Mouse (Mus musculus) monocyte, adult 5-6 weeks (primary cell): Measurements from ENCODE around the gene Gm14190. TPM values are rescaled to one million over a fixed set of nuclear protein-coding genes. Genes with fewer than 3 reads are reported as not detected.
"Not testable (repeated sequence)": the region's sequence is repeated elsewhere in the genome, so short reads cannot be mapped to it uniquely, and the experiment has no call there.

ENCODE experiments used
- ATAC-seq: fragments of 153-309, 156-312 bp; replicated peaks from 2 replicates; pipeline ENCODE4 v1.8.0; 2017; ENCODE audit warnings: mild to moderate bottlenecking; ENCODE audit not compliant: low TSS enrichment, insufficient number of reproducible peaks, severe bottlenecking, poor library complexity, low FRiP score
- total RNA-seq: library from RNA; stranded (forward); fragments of 200-1000, 200-491, 200-594 nt; gene quantifications from 3 replicates; pipeline ENCODE4 v1.2.3, GENCODE M21; 2017

Gene Gm14190
- not detected in 3 replicates for total RNA-seq

DNA sequence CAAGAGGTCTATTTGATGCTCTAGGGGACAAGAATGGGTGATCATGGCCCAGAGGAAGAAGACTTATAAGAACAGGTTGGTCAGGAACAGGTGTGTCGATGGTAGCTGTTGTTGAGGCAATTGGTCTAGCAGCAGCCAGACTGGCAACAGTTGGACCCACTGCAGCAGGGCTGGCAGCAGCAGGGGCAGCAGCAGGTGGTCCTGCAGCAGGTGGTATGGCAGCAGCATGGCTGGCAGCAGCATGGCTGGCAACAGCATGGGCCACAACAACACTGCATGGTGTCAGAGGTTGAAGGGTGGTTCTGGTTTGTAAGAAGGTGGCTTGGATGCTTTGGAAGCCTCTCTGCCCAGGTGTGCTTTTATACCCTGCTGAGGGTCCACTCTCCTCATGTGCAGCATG lies at the start of gene Gm14190:
Gene Gm14190, minus strand, starts transcription at position 278 of the 400 bp plus-strand sequence.
- ATAC-seq = no peak

DNA sequence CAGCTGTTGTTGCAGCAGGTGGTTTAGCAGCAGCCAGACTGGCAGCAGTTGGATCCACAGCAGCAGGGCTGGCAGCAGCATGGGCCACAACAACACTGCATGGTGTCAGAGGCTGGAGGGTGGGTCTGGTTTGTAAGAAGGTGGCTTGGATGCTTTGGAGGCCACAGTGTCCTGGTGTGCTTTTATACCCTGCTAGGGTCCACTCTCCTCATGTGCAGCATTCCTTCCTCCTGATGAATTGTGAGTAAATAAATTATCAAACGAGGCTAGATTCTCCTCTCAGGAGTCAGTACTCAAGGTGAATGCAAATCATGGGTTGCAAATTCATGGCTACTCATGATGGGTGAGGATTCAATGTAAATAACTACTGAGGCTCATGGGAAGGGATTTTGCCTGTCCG lies 43.6 kb upstream of the Gm14190 start, which contains the start of gene Gm14180:
Gene Gm14180, minus strand, starts transcription at position 101 of the 400 bp plus-strand sequence.
- ATAC-seq = no peak

DNA sequence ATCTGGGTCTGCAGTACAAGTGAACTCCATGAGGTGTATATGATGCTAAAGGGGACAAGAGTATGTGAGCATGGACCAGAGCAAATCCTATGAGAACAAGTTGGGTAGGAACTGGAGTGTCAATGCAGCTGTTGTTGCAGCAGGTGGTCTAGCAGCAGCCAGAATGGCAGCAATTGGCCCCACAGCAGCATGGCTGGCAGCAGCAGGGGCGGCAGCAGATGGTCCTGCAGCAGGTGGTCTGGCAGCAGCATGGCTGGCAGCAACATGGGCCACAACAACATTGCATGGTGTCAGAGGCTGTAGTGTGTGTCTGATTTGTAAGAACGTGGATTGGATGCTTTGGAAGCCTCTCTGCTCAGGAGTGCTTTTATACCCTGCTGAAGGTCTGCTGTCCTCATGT lies 33.5 kb upstream of the Gm14190 start:
- ATAC-seq = no peak

DNA sequence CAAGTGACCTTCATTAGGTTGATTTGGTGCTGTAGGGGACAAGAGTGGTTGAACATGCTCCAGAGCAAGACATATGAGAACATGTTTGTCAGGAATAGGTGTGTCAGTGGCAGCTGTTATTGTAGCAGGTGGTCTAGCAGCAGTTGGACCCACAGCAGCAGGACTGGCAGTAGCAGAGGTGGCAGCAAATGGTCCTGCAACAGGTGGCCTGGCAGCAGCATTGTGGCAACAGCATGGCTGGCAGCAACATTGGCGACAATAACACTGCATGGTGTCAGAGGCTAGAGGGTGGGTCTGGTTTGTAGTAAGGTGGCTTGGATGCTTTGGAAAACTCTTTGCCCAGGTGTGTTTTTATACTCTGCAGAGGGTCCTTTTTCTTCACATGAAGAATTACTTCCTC lies 28.2 kb upstream of the Gm14190 start:
- ATAC-seq = no peak

DNA sequence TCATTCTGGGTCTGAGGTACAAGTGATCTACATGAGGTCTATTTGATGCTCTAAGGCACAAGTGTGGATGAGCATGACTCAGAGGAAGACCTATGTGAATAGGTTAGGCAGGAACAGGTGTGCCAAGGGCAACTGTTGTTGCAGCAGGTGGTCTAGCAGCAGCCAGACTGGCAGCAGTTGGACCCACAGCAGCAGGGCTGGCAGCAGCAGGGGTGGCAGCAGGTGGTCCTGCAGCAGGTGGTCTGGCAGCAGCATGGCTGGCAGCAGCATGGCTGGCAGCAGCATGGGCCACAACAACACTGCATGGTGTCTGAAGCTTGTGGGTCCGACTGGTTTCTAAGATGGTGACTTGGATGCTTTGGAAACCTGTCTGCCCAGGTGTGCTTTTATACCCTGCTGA lies 5.3 kb downstream of the Gm14190 start:
- ATAC-seq = not testable (repeated sequence)

DNA sequence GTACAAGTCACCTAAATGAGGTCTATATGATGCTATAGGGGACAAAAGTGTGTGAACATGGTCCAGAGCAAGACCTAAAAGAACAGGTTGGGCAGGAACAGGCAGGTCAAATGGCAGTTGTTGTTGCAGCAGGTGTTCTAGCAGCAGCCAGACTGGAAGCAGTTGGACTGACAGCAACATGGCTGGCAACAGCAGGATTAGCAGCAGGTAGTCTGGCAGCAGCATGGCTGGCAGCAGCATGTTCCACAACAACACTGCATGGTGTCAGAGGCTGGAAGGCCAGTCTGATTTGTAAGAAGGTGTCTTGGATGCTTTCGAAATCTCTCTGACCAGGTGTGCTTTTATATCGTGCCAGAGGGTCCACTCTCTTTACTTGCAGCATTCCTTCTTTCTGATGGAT lies 7.1 kb downstream of the Gm14190 start:
- no peak for ATAC-seq

DNA sequence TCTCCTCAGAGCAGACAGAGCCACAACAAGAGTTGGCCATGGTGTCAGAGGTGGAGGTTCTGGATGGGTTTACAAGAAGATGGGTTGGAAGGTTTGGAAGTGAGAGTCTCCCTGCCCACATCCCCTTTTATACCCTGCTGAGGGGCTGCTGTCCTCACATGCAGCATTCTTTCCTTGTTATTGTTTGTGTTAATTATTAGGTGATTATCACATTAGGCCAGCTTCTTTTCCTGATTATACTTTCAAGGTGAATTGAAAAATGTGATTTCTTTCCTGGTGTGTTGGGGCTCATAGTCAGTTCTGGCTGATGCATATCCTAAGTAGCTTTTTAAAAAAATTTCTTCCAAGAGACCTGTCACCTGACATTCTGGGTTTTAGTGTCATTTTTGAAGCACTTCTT lies 24.7 kb downstream of the Gm14190 start, which contains the start of gene Krtap4-6:
Gene Krtap4-6, minus strand, starts transcription at position 101 of the 400 bp plus-strand sequence.
- no peak for ATAC-seq

DNA sequence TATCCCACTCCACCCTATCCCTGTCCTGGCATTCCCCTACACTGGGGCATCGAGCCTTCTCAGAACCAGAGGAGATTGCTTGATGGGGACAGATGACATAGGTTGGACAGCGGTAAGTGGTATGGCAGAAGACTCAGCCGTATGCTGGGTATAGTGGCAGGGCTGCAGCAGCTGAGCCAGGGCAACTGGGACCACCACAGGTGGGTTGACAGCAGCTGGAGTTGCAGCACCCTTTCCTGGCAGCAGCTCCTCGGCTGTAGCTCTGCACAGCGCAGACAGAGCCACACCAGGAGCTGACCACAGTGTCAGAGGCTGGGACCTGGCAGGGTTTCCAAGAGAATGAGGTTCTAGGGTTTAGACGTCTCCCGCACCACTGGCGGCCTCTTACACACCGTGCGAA lies 27.7 kb downstream of the Gm14190 start:
- ATAC-seq = no peak

DNA sequence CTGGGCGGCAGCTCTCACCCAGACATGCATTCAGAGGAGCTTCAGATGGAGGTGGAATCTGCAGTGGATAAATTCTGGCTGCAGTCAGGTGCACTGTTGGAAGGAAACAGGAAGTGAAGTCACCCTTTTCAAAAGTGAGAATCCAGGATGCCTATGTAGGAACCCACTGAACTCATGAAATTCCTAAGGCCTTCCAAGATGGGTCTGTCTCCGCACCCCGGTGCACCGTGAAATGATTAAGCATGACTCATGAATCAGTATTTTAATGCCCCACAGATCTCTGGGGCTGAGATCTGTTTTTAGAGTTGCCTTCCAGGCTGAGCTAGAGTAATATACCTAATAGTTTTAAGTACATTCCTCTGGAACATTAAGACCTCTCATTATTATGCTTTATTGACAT lies 31.3 kb downstream of the Gm14190 start:
- ATAC-seq = no peak

DNA sequence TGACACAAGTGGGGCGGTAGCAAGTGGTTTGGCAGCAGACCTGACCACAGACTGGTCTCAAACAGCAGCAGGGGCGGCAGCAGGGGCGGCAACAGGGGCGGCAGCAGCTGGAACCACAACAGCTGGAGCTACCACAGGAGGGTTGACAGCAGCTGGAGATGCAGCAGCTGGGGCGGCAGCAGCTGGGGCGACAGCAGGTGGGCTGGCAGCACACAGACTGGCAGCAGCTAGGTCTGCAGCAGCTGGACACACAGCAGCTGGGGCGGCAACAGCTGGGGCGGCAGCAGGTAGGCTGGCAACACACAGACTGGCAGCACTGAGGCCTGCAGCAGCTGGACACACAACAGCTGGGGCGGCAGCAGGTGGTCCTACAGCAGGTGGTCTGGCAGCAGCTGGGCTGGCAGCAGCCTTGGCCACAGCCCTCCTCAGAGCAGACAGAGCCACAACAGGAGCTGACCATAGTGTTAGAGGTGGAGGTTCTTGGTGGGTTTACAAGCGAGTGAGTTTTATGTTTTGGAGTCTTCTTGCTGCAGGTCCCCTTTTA lies 32.0 kb downstream of the Gm14190 start, which contains the start of gene Gm11563:
Gene Gm11563, minus strand, starts transcription at position 494 of the 544 bp plus-strand sequence.
- ATAC-seq = not testable (repeated sequence)

DNA sequence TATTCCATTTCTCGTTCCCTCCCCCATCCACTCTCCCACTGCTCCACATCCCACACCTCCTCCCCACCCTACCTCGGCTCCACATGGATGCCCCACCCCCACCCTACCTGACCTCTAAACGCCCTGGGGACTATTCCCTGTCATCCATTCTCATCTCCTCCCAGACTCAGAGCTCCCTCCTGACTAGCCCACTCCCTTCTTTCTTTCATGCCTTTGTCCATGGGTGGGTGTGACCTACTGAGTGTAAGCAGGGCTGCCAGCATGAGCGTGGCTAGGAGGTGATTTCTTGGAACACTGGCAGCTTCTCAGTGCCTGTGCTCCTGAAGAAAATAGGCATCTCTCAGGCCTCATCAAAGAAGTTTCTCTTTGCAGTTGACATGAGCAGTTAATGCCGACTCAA lies 33.5 kb downstream of the Gm14190 start:
- ATAC-seq = no peak

DNA sequence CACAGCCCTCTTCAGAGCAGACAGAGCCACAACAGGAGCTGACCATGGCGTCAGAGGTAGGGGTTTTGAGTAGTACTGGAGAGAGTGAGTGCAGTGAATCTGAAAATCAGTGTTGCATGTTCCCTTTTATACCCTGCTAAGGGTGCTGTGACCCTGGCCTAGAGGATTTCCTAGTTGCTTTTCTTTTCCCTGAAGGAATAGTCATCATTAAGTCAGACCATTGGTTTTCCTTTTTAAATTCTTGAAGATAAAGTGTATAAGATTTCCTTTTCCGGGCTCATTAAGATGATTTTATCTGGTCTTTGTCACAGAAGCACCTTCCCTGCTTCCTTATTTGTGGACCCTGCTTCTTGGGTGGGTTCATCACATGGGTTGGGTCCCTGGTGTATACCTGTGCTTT lies 40.4 kb downstream of the Gm14190 start, which contains the start of gene Gm11555:
Gene Gm11555, minus strand, starts transcription at position 101 of the 400 bp plus-strand sequence.
- no peak for ATAC-seq

DNA sequence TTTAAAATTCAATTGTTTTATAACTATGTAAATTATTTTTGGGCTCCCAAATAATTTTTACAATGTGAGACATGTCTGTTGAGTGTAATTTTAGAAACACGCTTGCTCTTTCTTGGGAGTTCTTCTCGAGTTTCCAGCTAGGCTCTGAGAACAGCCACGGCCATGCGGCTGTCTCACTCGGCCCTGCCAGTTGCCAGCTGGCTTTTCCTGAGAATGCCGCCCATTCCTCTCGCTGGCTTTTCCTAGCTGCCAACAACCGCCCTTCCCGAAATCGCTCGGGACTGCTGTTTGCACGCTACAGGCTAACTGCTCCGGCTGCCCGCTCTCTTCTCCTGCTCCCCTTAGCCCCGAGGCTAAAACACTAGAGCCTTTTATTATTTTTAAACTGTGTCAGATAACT lies 44.1 kb downstream of the Gm14190 start:
- ATAC-seq = no peak

DNA sequence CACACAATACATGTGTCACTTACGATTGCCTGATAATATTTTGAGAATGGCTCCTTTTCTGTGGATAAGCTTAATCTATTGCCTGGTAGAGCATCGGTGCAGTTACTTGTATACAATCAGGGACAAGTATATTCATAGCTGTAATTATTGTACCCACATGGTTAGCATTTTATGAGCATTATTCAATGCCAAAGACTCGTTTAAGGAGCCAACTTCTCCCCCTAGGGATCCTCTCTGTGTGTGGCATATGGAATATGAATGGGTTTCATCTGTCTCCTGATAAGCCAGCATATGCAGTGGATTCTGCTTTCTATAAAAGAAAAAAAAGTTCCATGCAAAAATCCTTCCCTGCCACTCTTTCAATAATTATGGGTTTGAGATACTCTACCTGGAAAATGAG lies 46.2 kb downstream of the Gm14190 start:
- no peak for ATAC-seq

DNA sequence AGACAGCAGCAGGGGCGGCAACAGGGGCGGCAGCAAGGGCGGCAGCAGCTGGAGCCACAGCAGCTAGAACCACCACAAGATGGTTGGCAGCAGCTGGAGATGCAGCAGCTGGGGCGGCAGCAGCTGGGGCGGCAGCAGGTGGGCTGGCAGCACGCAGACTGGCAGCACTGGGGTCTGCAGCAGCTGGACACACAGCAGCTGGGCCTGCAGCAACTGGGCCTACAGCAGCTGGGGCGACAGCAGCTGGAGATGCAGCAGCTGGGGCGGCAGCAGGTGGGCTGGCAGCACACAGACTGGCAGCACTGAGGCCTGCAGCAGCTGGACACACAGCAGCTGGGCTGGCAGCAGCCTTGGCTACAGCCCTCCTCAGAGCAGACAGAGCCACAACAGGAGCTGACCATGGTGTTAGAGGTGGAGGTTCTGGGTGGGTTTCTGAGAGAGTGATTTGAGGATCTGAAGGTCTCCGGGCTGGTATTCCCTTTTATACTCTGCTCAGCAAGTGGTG lies 46.9 kb downstream of the Gm14190 start, which contains the start of gene Krtap4-7:
Gene Krtap4-7, minus strand, starts transcription at position 455 of the 505 bp plus-strand sequence.
- ATAC-seq = not testable (repeated sequence)

DNA sequence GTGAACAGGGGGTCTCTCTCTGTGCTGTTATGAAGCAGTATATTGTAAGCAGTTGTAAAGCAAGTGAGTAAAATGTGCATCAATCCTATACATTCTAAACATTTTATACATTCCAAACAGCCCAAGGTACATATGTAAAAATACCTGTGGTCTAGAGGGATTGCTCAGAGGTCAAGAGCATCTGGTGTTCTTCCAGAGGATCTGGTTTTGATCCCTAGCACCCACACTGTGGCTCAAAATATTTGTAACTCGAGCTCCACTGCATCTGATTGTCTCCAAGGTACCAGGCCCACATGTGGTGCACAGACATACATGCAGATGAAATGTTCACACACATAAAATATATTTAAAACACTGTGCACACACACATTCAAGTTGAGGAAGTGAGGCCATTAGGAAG lies 49.6 kb downstream of the Gm14190 start:
- ATAC-seq = no peak

Other genes with a start within 250 kb of the Gm14190 start
- not detected in 3 replicates for gene Krt23, start 197.6 kb downstream of the Gm14190 start, total RNA-seq
- gene Krt39, start 169.4 kb downstream of the Gm14190 start, total RNA-seq = not detected in 3 replicates
- gene Krt40, start 147.6 kb downstream of the Gm14190 start, total RNA-seq = not detected in 3 replicates
- gene Krtap3-3, start 139.9 kb downstream of the Gm14190 start, total RNA-seq = not detected in 3 replicates
- not detected in 3 replicates for gene Krtap3-2, start 133.9 kb downstream of the Gm14190 start, total RNA-seq
- gene Gm11939, start 131.3 kb downstream of the Gm14190 start, total RNA-seq = not detected in 3 replicates
- gene Krtap3-1, start 124.1 kb downstream of the Gm14190 start, total RNA-seq = not detected in 3 replicates
- not detected in 3 replicates for gene Krtap1-5, start 109.7 kb downstream of the Gm14190 start, total RNA-seq
- not detected in 3 replicates for gene Krtap1-4, start 107.1 kb downstream of the Gm14190 start, total RNA-seq
- gene Krtap1-3, start 99.4 kb downstream of the Gm14190 start, total RNA-seq = not detected in 3 replicates
- gene Krtap9-3, start 92.6 kb downstream of the Gm14190 start, total RNA-seq = not detected in 3 replicates
- not detected in 3 replicates for gene Gm11938, start 87.4 kb downstream of the Gm14190 start, total RNA-seq
- not detected in 3 replicates for gene Gm11937, start 80.6 kb downstream of the Gm14190 start, total RNA-seq
- gene Krtap2-4, start 75.9 kb downstream of the Gm14190 start, total RNA-seq = not detected in 3 replicates
- gene Gm11562, start 70.3 kb downstream of the Gm14190 start, total RNA-seq = not detected in 3 replicates
- gene Krtap4-1, start 62.5 kb downstream of the Gm14190 start, total RNA-seq = not detected in 3 replicates
- not detected in 3 replicates for gene Krtap4-2, start 55.7 kb downstream of the Gm14190 start, total RNA-seq
- gene Krtap4-7, start 46.7 kb downstream of the Gm14190 start, total RNA-seq = not detected in 3 replicates
- gene Gm11555, start 40.5 kb downstream of the Gm14190 start, total RNA-seq = not detected in 3 replicates
- gene Gm11563, start 31.8 kb downstream of the Gm14190 start, total RNA-seq = not detected in 3 replicates
- not detected in 3 replicates for gene Krtap4-6, start 24.8 kb downstream of the Gm14190 start, total RNA-seq
- gene Gm14180, start 43.5 kb upstream of the Gm14190 start, total RNA-seq = not detected in 3 replicates
- gene Gm11595, start 82.2 kb upstream of the Gm14190 start, total RNA-seq = not detected in 3 replicates
- gene Krtap4-8, start 90.0 kb upstream of the Gm14190 start, total RNA-seq = not detected in 3 replicates
- not detected in 3 replicates for gene Krtap4-9, start 94.5 kb upstream of the Gm14190 start, total RNA-seq
- not detected in 3 replicates for gene Gm11596, start 102.7 kb upstream of the Gm14190 start, total RNA-seq
- not detected in 3 replicates for gene Gm11569, start 108.2 kb upstream of the Gm14190 start, total RNA-seq
- not detected in 3 replicates for gene Gm11554, start 113.7 kb upstream of the Gm14190 start, total RNA-seq
- not detected in 3 replicates for gene Krtap4-13, start 119.2 kb upstream of the Gm14190 start, total RNA-seq
- not detected in 3 replicates for gene Gm11564, start 124.9 kb upstream of the Gm14190 start, total RNA-seq
- gene 2300003K06Rik, start 147.3 kb upstream of the Gm14190 start, total RNA-seq = not detected in 3 replicates
- not detected in 3 replicates for gene Krtap4-16, start 160.9 kb upstream of the Gm14190 start, total RNA-seq
- gene Gm11568, start 167.2 kb upstream of the Gm14190 start, total RNA-seq = not detected in 3 replicates
- gene Gm11559, start 173.7 kb upstream of the Gm14190 start, total RNA-seq = not detected in 3 replicates
- not detected in 3 replicates for gene Krtap9-1, start 182.6 kb upstream of the Gm14190 start, total RNA-seq
- not detected in 3 replicates for gene Gm11567, start 188.4 kb upstream of the Gm14190 start, total RNA-seq
- gene Krtap31-1, start 217.2 kb upstream of the Gm14190 start, total RNA-seq = not detected in 3 replicates
- not detected in 3 replicates for gene Gm11565, start 224.0 kb upstream of the Gm14190 start, total RNA-seq
- gene Krtap31-2, start 245.6 kb upstream of the Gm14190 start, total RNA-seq = not detected in 3 replicates